Mouse (Mus musculus): ENCODE results near the gene S100a5.

GRCm38 (mm10) chr3:90609102-90609501, 779 bp downstream of the S100a5 start:
- TF ChIP-seq CTCF (conservative IDR thresholded peaks at IDR 0.05 in 1 of 2, IDR thresholded peaks at IDR 0.05 in 1 of 2; ENCODE audit: low read depth in 2 of 2, low read length in 2 of 2): no peak
- no peak for TF ChIP-seq UBTF (IDR thresholded peaks at IDR 0.05; ENCODE audit: low read depth, low read length)

Data from CH12.LX (cell line).